Mouse (Mus musculus) olfactory bulb, adult 2 months (tissue): ENCODE results near the gene Fcna. TPM values are rescaled to one million over a fixed set of nuclear protein-coding genes. Genes with fewer than 3 reads are reported as not detected.
A peak's percentile ranks its signal among the peaks of the same experiment; 100 is the strongest.

ENCODE experiments used
- H3K27ac ChIP-seq: fragments of 200-500 bp; 2 replicates; pipeline ENCODE4 v1.5.1; 2012; ENCODE audit warnings: low read depth, low read length; ENCODE audit not compliant: insufficient read depth
- H3K4me1 ChIP-seq: fragments of 200-500 bp; 2 replicates; pipeline ENCODE4 v1.6.1; 2012; ENCODE audit warnings: low read length; ENCODE audit not compliant: control insufficient read depth, insufficient read depth
- H3K4me3 ChIP-seq: fragments of 200-500 bp; 2 replicates; pipeline ENCODE4 v1.5.1; 2012; ENCODE audit warnings: mild to moderate bottlenecking, low read depth, low read length, moderate library complexity; ENCODE audit not compliant: insufficient read depth
- CTCF ChIP-seq: fragments of 200-500 bp; IDR thresholded peaks from 2 replicates; pipeline ENCODE4 v1.5.1; 2012; ENCODE audit warnings: low read depth, mild to moderate bottlenecking, low read length, moderate library complexity; ENCODE audit not compliant: insufficient read depth
- POLR2A ChIP-seq: fragments of 200-500 bp; IDR thresholded peaks from 2 replicates; pipeline ENCODE4 v1.6.1; 2012; ENCODE audit warnings: mild to moderate bottlenecking, low read depth, low read length, moderate library complexity; ENCODE audit not compliant: insufficient read depth
- WGBS: fragments of 180-500 bp; shearing (Covaris S2); methylation state at CpG from one replicate; pipeline ENCODE4 v1.1.7; 2018; 5-methylcytosine and 5-hydroxymethylcytosine counted together
- polyA plus RNA-seq: library from polyadenylated mRNA; stranded (reverse); fragments of >200 nt; gene quantifications from 2 replicates; pipeline ENCODE4 v1.2.4, GENCODE M21; 2012; ENCODE audit warnings: low replicate concordance; ENCODE audit not compliant: missing spikeins, insufficient read depth, insufficient read length

The Fcna gene
- not detected in 2 replicates for polyA plus RNA-seq

DNA sequence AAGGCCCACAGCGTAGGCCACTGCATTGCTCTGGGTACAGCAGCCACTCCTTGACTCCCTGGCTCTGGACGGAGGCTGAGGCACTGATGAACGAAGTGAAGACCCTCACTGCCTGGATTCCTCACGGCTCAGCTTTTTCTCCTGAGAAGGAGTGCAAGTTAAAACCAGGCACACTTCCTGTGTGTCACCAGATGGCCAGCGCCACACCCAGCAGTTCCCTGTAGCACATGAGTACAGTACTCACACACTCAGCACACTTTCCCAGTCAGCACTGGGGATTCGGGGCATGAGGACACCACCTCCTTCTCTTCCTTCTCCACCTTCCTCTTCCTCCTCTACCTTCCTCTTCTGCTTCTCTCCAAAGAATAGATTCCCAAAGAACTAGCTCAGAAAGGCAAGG, at the start of gene Fcna:
TSS of gene Fcna (minus strand) at position 220 of the 400 bp plus-strand sequence.
- 84% methylated on average over 6 of the region's 6 CpGs for WGBS
- no peak for TF ChIP-seq POLR2A
- no peak for TF ChIP-seq CTCF
- H3K4me1 ChIP-seq = no peaks in the 10 kb centered on the region
- no peak within 1 kb of the TSS for H3K27ac ChIP-seq
- H3K4me3 ChIP-seq = no peak within 1 kb of the TSS

DNA sequence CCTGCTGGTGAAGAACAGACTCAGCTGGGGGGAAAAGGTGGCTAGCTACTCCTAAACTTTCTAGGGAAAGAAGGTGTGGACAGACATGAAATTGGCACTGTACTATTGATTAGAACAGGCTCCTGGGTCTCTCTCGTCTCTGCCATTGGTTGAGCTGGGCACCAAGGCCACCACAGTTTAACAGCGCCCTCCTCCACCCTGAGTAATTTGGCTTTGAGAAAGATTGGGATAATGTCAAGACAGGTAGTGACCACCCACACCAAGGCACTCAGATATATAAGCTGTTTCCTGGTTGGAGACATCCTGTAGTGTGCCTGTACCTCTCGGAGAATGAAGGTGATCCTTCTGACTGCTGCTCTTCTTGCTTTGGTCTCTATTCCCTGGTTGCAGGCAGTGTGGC, 48.7 kb upstream of the Fcna start, which contains the start of gene Lcn6:
TSS of gene Lcn6 (plus strand) at position 301 of the 400 bp plus-strand sequence.
- WGBS = 92% methylated on average over 3 of the region's 3 CpGs
- H3K4me3 ChIP-seq = no peak within 1 kb of the TSS
- H3K4me1 ChIP-seq = no peaks in the 10 kb centered on the region
- no peak within 1 kb of the TSS for H3K27ac ChIP-seq
- TF ChIP-seq CTCF (no peak), POLR2A (no peak)

DNA sequence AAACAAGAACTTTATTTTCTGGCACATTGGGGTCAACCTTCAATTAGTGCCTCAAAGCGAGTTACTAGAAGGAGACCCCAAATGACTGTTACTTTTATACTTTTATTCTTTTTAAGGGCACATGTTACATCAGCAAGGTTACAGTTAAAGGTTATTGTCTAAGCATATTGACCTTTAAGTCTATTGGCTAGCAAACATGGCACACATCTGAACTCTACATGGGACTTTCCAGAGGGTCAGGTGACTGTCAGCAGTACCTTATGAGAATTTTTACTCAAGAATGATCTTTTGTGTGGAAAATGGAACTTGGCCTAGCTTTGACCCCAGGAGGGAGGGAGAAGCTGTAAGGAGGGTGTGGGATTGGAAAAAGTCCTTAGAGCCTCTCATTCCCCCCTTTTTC, 38.7 kb upstream of the Fcna start:
- H3K27ac ChIP-seq = no peak overlapping the region
- TF ChIP-seq CTCF (no peak), POLR2A (no peak)

DNA sequence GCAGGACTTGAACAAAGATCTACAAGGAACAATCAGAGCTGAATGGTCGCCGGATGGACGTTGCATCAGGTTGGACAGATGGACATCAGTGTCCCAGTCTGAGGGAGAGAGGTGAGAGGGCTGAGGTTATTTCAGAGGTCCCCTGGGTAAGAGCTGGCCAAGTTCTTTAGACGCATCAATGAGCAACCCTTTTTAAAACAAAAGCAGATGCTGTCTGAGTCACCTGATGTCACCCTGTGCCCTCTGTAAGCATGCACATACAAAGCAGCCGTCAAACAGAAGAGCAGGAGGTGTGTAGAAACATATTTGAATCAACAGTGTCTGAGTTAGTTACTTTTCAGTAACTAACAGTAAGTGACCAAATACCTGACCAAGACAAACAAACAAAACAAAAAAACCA, 36.3 kb upstream of the Fcna start:
- Histone ChIP-seq H3K27ac (no peak overlapping the region), H3K4me3 (no peak overlapping the region), H3K4me1 (no peaks in the 10 kb centered on the region)
- no peak for TF ChIP-seq CTCF
- TF ChIP-seq POLR2A = no peak
- 87% methylated on average over 5 of the region's 5 CpGs for WGBS

More for the DNA sequence above, 38.7 kb upstream of the Fcna start:
- Histone ChIP-seq H3K4me1 (no peaks in the 10 kb centered on the region), H3K4me3 (no peak overlapping the region)
- WGBS = 63% methylated on average over 1 of the region's 1 CpGs

DNA sequence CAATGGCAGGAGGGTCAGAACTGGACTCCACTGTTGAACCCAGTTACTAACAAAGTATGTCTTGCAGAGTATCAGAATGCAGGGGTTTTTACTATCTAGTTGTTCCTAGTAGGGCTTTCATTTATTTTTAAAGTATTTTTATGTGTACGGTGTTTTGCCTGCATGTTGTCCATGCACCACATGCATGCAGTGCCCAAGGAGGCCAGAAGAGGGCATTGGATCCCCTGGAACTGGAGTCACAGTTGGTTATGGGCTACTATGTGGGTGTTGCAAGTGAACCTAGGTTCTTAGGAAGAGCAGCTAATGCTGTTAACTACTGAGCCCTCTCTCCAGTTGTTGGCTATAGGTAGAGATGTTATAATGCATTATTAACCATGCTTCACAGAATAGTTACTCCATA, 35.7 kb upstream of the Fcna start:
- 37% methylated on average over 1 of the region's 1 CpGs for WGBS
- TF ChIP-seq CTCF = peak; percentile 29; the same call in 1 of the 2 replicates
- no peak for TF ChIP-seq POLR2A

DNA sequence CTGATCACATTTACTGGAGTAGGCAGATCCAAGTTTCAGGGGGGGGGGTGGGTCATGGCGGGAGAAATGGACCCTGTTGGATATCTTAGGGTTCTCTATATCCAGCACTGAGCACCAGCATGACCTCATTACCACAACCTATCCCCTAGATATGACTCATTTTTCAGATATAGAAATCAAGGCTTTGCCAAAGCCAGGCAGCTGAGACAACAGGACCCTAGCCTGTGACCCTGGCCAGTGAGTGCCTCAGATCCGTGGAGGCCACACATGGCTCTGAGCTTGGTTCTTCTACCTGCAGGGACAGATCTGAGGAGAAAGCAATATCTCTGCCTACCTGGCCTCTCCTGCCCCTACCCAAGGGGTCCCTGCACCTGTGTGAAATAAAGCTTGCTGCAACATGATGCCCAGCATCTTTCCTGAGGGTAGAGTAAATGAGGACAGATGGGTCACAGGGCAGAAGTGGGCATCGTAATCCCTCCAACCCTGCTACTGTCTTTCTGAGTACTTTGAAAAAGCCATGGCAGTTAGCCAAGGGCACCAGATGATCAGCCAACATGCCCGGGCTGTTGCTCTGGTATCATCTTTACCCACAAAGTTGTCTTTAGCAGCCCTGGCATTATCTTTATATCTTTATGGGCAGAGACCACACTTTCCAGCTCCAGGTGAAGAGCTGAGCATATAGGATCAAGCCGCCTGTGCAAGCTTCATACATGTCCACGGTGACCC, 33.6 kb upstream of the Fcna start:
- TF ChIP-seq POLR2A = no peak
- no peak for TF ChIP-seq CTCF
- no peak overlapping the region for H3K27ac ChIP-seq
- WGBS = 75% methylated on average over 6 of the region's 6 CpGs
- H3K4me3 ChIP-seq = no peak overlapping the region
- H3K4me1 ChIP-seq = no peaks in the 10 kb centered on the region

More for the DNA sequence above, 35.7 kb upstream of the Fcna start:
- no peaks in the 10 kb centered on the region for H3K4me1 ChIP-seq
- no peak overlapping the region for H3K27ac ChIP-seq
- no peak overlapping the region for H3K4me3 ChIP-seq

DNA sequence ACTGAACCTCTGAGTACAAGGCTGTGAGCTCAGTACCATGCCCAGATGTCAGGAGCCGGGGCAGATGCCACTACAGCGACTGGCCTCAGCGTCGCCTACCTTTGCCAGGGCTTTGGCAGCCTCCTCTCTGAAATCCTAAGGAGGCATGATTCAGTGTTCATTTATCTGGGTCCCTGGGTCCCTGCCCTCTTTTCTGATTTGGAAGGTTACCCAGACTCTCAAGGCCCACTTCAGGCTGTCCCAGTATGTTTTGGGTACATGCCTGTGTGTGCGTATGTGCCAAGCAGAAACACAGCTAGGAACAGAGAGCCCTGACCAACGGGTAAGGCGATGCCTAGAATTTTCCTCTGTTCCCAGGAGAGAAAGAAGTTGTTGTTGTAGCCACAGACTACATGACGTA, 32.4 kb upstream of the Fcna start:
- H3K4me3 ChIP-seq = no peak overlapping the region
- WGBS = 89% methylated on average over 8 of the region's 8 CpGs
- TF ChIP-seq POLR2A = no peak
- TF ChIP-seq CTCF = no peak
- no peaks in the 10 kb centered on the region for H3K4me1 ChIP-seq
- H3K27ac ChIP-seq = no peak overlapping the region

DNA sequence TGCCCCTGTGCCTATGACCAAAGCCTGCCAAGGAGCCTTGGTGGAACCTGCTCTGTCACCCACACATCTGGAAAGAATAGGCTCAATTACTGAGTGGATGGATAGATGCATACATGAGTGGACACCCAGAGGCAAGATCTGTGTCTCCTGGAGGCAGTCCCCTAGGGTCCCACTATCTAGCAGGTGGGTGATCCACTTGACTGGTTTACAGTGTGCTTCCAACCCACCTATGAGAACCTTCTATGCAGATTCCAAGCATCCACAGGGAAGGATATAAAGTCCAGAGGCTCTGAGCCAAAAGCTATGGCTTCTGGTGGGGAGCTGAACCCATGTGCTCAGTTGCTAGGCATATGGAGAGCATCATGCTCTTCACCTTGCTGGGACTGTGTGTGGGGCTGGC, 29.8 kb upstream of the Fcna start, which contains the start of gene Lcn5:
TSS of gene Lcn5 (plus strand) at position 301 of the 400 bp plus-strand sequence.
- Histone ChIP-seq H3K4me3 (no peak within 1 kb of the TSS), H3K27ac (no peak within 1 kb of the TSS), H3K4me1 (no peaks in the 10 kb centered on the region)
- TF ChIP-seq POLR2A (no peak), CTCF (no peak)

DNA sequence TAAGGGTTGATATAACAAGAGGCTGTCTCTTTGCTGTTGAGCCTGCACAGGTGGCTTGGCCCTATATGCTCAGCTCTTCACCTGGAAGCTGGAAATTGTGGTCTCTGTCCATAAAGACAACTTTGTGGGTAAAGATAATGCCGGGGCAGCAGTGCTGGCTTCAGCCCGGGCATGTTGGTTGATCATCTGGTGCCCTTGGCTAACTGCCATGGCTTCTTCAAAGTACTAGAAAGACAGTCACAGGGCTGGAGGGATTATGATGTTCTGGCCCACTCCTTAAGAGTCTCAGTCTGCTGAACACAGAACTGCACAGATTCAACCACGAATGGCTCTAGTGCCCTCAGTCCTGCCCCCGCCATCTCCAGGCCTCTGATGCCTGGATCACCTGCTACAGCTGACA, 29.4 kb upstream of the Fcna start:
- WGBS = 57% methylated on average over 4 of the region's 4 CpGs
- Histone ChIP-seq H3K27ac (no peak overlapping the region), H3K4me3 (no peak overlapping the region), H3K4me1 (no peaks in the 10 kb centered on the region)
- TF ChIP-seq POLR2A = no peak
- TF ChIP-seq CTCF = no peak
